In genomic region chr12:70544850-70545510, GRCm38 (mm10) we compare ENCODE assay signal across 11 mouse cellular contexts.
DNase-seq lines count a peak whose midpoint lies in the region; ATAC-seq lines count a peak whose summit lies in the region.
"Had no signal": no experiment of that assay in that cellular context is flagged by ENCODE, and none has a peak within 500 bp of the region (broad histone marks: within the 10 kb centered on the region; RNA-seq: fewer than 3 reads in every experiment).

No protein-coding gene starts in this region.

- no peak overlapping the region for H3K27ac ChIP-seq in midbrain, embryonic 16.5 days (ENCODE audit: low read length)
- H3K27ac ChIP-seq: lung, embryonic 15.5 days had no signal

- no peaks in the 10 kb centered on the region for H3K36me3 ChIP-seq in midbrain, embryonic 16.5 days (ENCODE audit: control insufficient read depth, insufficient read depth, low read length)
- H3K36me3 ChIP-seq: lung, embryonic 15.5 days had no signal

- 59% methylated on average over 7 of the region's 7 CpGs for WGBS in midbrain, embryonic 16.5 days

- ATAC-seq in megakaryocyte, adult 5-6 weeks (ENCODE audit: poor library complexity, severe bottlenecking), result no peak
- ATAC-seq in midbrain, embryonic 16.5 days, result no peak

- H3K4me1 ChIP-seq in midbrain, embryonic 16.5 days (ENCODE audit: control insufficient read depth, insufficient read depth, low read length), result peaks cover 4% of the 10 kb centered on the region; the same call in 1 of the 2 replicates

- peak; percentile 14 for DNase-seq in layer of hippocampus, adult 11-12 months (ENCODE audit: low spot score)
- DNase-seq in layer of hippocampus, postnatal 10 days (ENCODE audit: low spot score in 2 of 2), result no peak
- DNase-seq in adrenal gland, adult (ENCODE audit: inconsistent age in 2 of 2, low spot score in 1 of 2), result peak; percentile 81 to 90
- peak; percentile 31 for DNase-seq in gastrocnemius, postnatal 10 days
- DNase-seq in right cerebral cortex, adult 2 months (ENCODE audit: low spot score in 2 of 2), result peak; percentile 28 to 54
- no peak for DNase-seq in retina, embryonic 14.5 days (ENCODE audit: low spot score)
- DNase-seq: cerebellum, adult 11 months; retina, postnatal 1 day had no signal

- no peaks in the 10 kb centered on the region for H3K27me3 ChIP-seq in midbrain, embryonic 16.5 days (ENCODE audit: control insufficient read depth, insufficient read depth, low read depth, low read length)
- H3K27me3 ChIP-seq: lung, embryonic 15.5 days had no signal

- no peak overlapping the region for H3K4me2 ChIP-seq in midbrain, embryonic 16.5 days (ENCODE audit: low read length)
- H3K4me2 ChIP-seq: lung, embryonic 15.5 days had no signal

- H3K9ac ChIP-seq in midbrain, embryonic 16.5 days (ENCODE audit: low read depth, low read length), result no peak overlapping the region
- H3K9ac ChIP-seq: lung, embryonic 15.5 days had no signal

- no peak overlapping the region for H3K4me3 ChIP-seq in midbrain, embryonic 16.5 days (ENCODE audit: low read depth, low read length)
- H3K4me3 ChIP-seq: lung, embryonic 15.5 days had no signal

- no peaks in the 10 kb centered on the region for H3K9me3 ChIP-seq in midbrain, embryonic 16.5 days (replicated peaks; ENCODE audit: control insufficient read depth, low read length, poor library complexity, severe bottlenecking)
- H3K9me3 ChIP-seq: lung, embryonic 15.5 days had no signal

Comparison
In these comparisons a context has a peak if more than half of its experiments do, and no peak if none do; other contexts are left out.
1. DNase-seq: peak in layer of hippocampus, adult 11-12 months (single experiment), adrenal gland, adult (2 of 2), gastrocnemius, postnatal 10 days (single experiment) and right cerebral cortex, adult 2 months (2 of 2); none in layer of hippocampus, postnatal 10 days (0 of 2) and retina, embryonic 14.5 days (single experiment).